ENCODE assay signal across 21 mouse cellular contexts in the genomic region with DNA sequence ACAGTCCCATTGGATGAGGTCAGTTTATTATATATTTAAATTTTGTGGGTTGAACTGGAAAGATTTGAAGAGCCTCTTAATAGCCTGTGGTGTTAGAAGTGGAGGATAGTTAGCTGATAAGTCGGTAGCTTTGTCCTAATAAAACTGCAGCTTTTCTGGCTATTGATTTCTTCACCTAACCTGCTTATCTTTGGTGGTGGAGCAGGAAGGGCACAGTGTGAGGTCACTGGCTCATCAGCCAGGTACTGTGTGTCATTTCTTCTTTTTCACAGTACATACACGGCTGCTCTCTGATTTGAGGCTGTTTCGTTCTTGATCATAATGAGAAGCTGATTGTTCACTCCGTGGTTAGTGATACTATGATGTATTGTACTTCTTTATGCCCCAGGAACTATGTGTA.
A peak's percentile ranks its signal among the peaks of the same experiment; 100 is the strongest.
DNase-seq lines count a peak whose midpoint lies in the region; ATAC-seq and TF ChIP-seq lines count a peak whose summit lies in the region.
"Had no signal": no experiment of that assay in that cellular context is flagged by ENCODE, and none has a peak within 500 bp of the region (broad histone marks: within the 10 kb centered on the region; RNA-seq: fewer than 3 reads in every experiment).

No protein-coding gene starts in this region.

- TF ChIP-seq EP300 in liver, postnatal 0 days (IDR thresholded peaks at IDR 0.05; ENCODE audit: low read depth), result no peak
- no peak for TF ChIP-seq EP300 in CH12.LX (IDR thresholded peaks at IDR 0.05; ENCODE audit: low read length)

- in situ Hi-C loops in CH12.LX (cut with MboI; ENCODE audit: low pct_ligation_motif_present, low pct_unique_long_range_greater_than_20kb, low sequenced_read_pairs), result no loop called here

- TF ChIP-seq CTCF in liver, adult 2 months (IDR thresholded peaks at IDR 0.05; ENCODE audit: low read depth, low read length), result no peak
- TF ChIP-seq CTCF in liver, postnatal 0 days (IDR thresholded peaks at IDR 0.05; ENCODE audit: low read depth), result no peak
- TF ChIP-seq CTCF in CH12.LX (conservative IDR thresholded peaks at IDR 0.05 in 1 of 2, IDR thresholded peaks at IDR 0.05 in 1 of 2; ENCODE audit: low read depth in 2 of 2, low read length in 2 of 2), result no peak

- peaks cover 14% of the 10 kb centered on the region; the same call in 1 of the 2 replicates for H3K4me1 ChIP-seq in liver, adult 2 months (ENCODE audit: control insufficient read depth, insufficient read depth, low read length)
- peaks cover 23% of the 10 kb centered on the region for H3K4me1 ChIP-seq in liver, embryonic 11.5 days (replicated peaks; ENCODE audit: control insufficient read depth, insufficient read depth, low read length)
- no peaks in the 10 kb centered on the region for H3K4me1 ChIP-seq in liver, postnatal 0 days (ENCODE audit: insufficient read depth)
- peaks cover 0 to 36% of the 10 kb centered on the region in 2 experiments; a peak in 3 of 4 replicates for H3K4me1 ChIP-seq in CH12.LX (ENCODE audit: control insufficient read depth in 1 of 2, insufficient read depth in 2 of 2)
- H3K4me1 ChIP-seq: embryonic facial prominence, embryonic 10.5 days; embryonic facial prominence, embryonic 12.5 days; forebrain, embryonic 13.5 days; forebrain, embryonic 15.5 days had no signal

- peaks cover 13% of the 10 kb centered on the region; the same call in 1 of the 2 replicates for H3K79me2 ChIP-seq in liver, adult 2 months (ENCODE audit: control insufficient read depth, insufficient read depth, low read length)
- H3K79me2 ChIP-seq in CH12.LX (replicated peaks; ENCODE audit: control insufficient read depth, extremely low read depth, insufficient read depth, poor library complexity, severe bottlenecking), result peaks cover 25% of the 10 kb centered on the region

- WGBS in liver, adult 2 months, result 24% methylated on average over 4 of the region's 4 CpGs
- WGBS in liver, embryonic 11.5 days, result 68% methylated on average over 4 of the region's 4 CpGs
- 51% methylated on average over 4 of the region's 4 CpGs for WGBS in liver, postnatal 0 days (ENCODE audit: insufficient replicate concordance)

- TF ChIP-seq POLR2A in liver, adult 2 months (IDR thresholded peaks at IDR 0.05; ENCODE audit: extremely low read depth, insufficient read depth, low read length), result no peak
- TF ChIP-seq POLR2A in CH12.LX (IDR thresholded peaks at IDR 0.05; ENCODE audit: low read depth, low read length), result no peak

- H3K4me3 ChIP-seq in liver, adult 2 months (ENCODE audit: insufficient read depth, low read depth, low read length), result no peak overlapping the region
- no peak overlapping the region for H3K4me3 ChIP-seq in liver, embryonic 11.5 days (ENCODE audit: low read depth, low read length)
- no peak overlapping the region for H3K4me3 ChIP-seq in liver, postnatal 0 days (ENCODE audit: low read depth, low read length)
- H3K4me3 ChIP-seq in CH12.LX (replicated peaks in 1 of 3; ENCODE audit: low read depth in 2 of 3, low read length in 2 of 3, poor library complexity in 1 of 3), result no peak overlapping the region
- H3K4me3 ChIP-seq: embryonic facial prominence, embryonic 10.5 days; embryonic facial prominence, embryonic 12.5 days; forebrain, embryonic 13.5 days; forebrain, embryonic 15.5 days had no signal

- ATAC-seq in liver, embryonic 11.5 days (replicated peaks; ENCODE audit: low FRiP score), result no peak
- peak; percentile 49 for ATAC-seq in liver, postnatal 0 days
- ATAC-seq: CD4-positive, CD25-positive, alpha-beta regulatory T cell, adult 4 months; forebrain, embryonic 13.5 days; forebrain, embryonic 15.5 days; forebrain, postnatal 0 days had no signal

- no peak overlapping the region for H3K27ac ChIP-seq in liver, adult 2 months (replicated peaks; ENCODE audit: insufficient read depth, low read depth, low read length)
- H3K27ac ChIP-seq in liver, embryonic 11.5 days (ENCODE audit: low read depth, low read length), result no peak overlapping the region
- 0 out of 2 replicates have a peak overlapping the region, but pooled peaks have one; percentile 7 for H3K27ac ChIP-seq in liver, postnatal 0 days (ENCODE audit: low read depth)
- H3K27ac ChIP-seq in CH12.LX (ENCODE audit: insufficient read depth, low read depth), result no peak overlapping the region
- H3K27ac ChIP-seq: embryonic facial prominence, embryonic 10.5 days; embryonic facial prominence, embryonic 12.5 days; forebrain, embryonic 13.5 days; forebrain, embryonic 15.5 days had no signal

- no peak overlapping the region for H3K4me2 ChIP-seq in liver, embryonic 11.5 days
- H3K4me2 ChIP-seq in liver, postnatal 0 days (ENCODE audit: low read depth, low read length), result 0 out of 2 replicates have a peak overlapping the region, but pooled peaks have one; percentile 4
- H3K4me2 ChIP-seq in CH12.LX (ENCODE audit: insufficient read depth, low read depth, poor library complexity, severe bottlenecking), result no peak overlapping the region
- H3K4me2 ChIP-seq: embryonic facial prominence, embryonic 12.5 days; forebrain, embryonic 13.5 days; forebrain, embryonic 15.5 days had no signal

- no peak overlapping the region for H3K9ac ChIP-seq in liver, adult 2 months (ENCODE audit: low read depth, low read length)
- no peak overlapping the region for H3K9ac ChIP-seq in liver, embryonic 11.5 days (ENCODE audit: low read depth, low read length)
- H3K9ac ChIP-seq in liver, postnatal 0 days (replicated peaks), result no peak overlapping the region
- no peak overlapping the region for H3K9ac ChIP-seq in CH12.LX (ENCODE audit: insufficient read depth, low read depth)
- H3K9ac ChIP-seq: embryonic facial prominence, embryonic 12.5 days; forebrain, embryonic 13.5 days; forebrain, embryonic 15.5 days; forebrain, postnatal 0 days had no signal

- no peak for TF ChIP-seq RAD21 in CH12.LX (IDR thresholded peaks at IDR 0.05; ENCODE audit: low read depth, low read length)

- no peaks in the 10 kb centered on the region for H3K36me3 ChIP-seq in liver, adult 2 months (ENCODE audit: control insufficient read depth, insufficient read depth, low read length)
- H3K36me3 ChIP-seq in liver, embryonic 11.5 days (ENCODE audit: control insufficient read depth, insufficient read depth, low read length), result no peaks in the 10 kb centered on the region
- no peaks in the 10 kb centered on the region for H3K36me3 ChIP-seq in liver, postnatal 0 days (replicated peaks; ENCODE audit: insufficient read depth, low read length)
- H3K36me3 ChIP-seq in CH12.LX (replicated peaks in 1 of 2; ENCODE audit: control insufficient read depth in 1 of 2, insufficient read depth in 1 of 2, low read length in 1 of 2), result peaks cover 5 to 45% of the 10 kb centered on the region in 2 experiments
- H3K36me3 ChIP-seq: embryonic facial prominence, embryonic 10.5 days; embryonic facial prominence, embryonic 12.5 days; forebrain, embryonic 15.5 days had no signal

- dilution Hi-C loops in CH12.LX (cut with MboI; ENCODE audit: extremely low pct_ligation_motif_present, extremely low pct_unique_long_range_greater_than_20kb, low sequenced_read_pairs), result no loop called here

- H3K9me3 ChIP-seq in liver, embryonic 11.5 days (ENCODE audit: control insufficient read depth, low read length), result no peaks in the 10 kb centered on the region
- H3K9me3 ChIP-seq in liver, postnatal 0 days (ENCODE audit: low read length), result no peaks in the 10 kb centered on the region
- H3K9me3 ChIP-seq in CH12.LX (replicated peaks; ENCODE audit: low read length), result no peaks in the 10 kb centered on the region
- H3K9me3 ChIP-seq: embryonic facial prominence, embryonic 10.5 days; embryonic facial prominence, embryonic 12.5 days; forebrain, embryonic 13.5 days; forebrain, embryonic 15.5 days had no signal

- peak; percentile 84 for DNase-seq in liver, adult 2 months (ENCODE audit: extremely low read depth, low read depth, low spot score)
- no peak for DNase-seq in liver, embryonic 11.5 days (ENCODE audit: low spot score)
- no peak for DNase-seq in liver, postnatal 0 days
- DNase-seq in liver, result no peak
- DNase-seq in CH12.LX (ENCODE audit: extremely low read depth), result peak; percentile 33
- DNase-seq in cerebellum, adult 18-20 months, result no peak
- DNase-seq: adrenal gland, adult 2 months; adrenal gland, postnatal 10 days; adrenal gland, postnatal 25 days; B cell, adult 2 months; cerebellum, adult 11 months; cerebellum, adult 2 months; cerebellum, adult 9-10 months; cerebellum, postnatal 10 days; cerebellum, postnatal 25 days; forebrain, postnatal 0 days had no signal

- H3K27me3 ChIP-seq in liver, adult 2 months (ENCODE audit: control insufficient read depth, insufficient read depth, low read length), result no peaks in the 10 kb centered on the region
- no peaks in the 10 kb centered on the region for H3K27me3 ChIP-seq in liver, embryonic 11.5 days (replicated peaks; ENCODE audit: control insufficient read depth, insufficient read depth, low read length)
- H3K27me3 ChIP-seq in liver, postnatal 0 days (ENCODE audit: insufficient read depth, low read length), result no peaks in the 10 kb centered on the region
- H3K27me3 ChIP-seq in CH12.LX (replicated peaks), result no peaks in the 10 kb centered on the region
- H3K27me3 ChIP-seq: embryonic facial prominence, embryonic 12.5 days; forebrain, embryonic 13.5 days; forebrain, embryonic 15.5 days had no signal

TF ChIP-seq in CH12.LX, 34 proteins besides CTCF, POLR2A, EP300 and RAD21:
- TF ChIP-seq USF2 (conservative IDR thresholded peaks at IDR 0.05; ENCODE audit: low read depth, low read length), result no peak
- TF ChIP-seq GABPA (IDR thresholded peaks at IDR 0.05; ENCODE audit: insufficient replicate concordance, low read depth, low read length), result no peak
- TF ChIP-seq TBP (conservative IDR thresholded peaks at IDR 0.05; ENCODE audit: low read depth, low read length), result no peak
- no peak for TF ChIP-seq PAX5 (IDR thresholded peaks at IDR 0.05; ENCODE audit: low read length)
- no peak for TF ChIP-seq E2F4 (IDR thresholded peaks at IDR 0.05; ENCODE audit: insufficient replicate concordance, low read depth, low read length)
- TF ChIP-seq SMC3 (IDR thresholded peaks at IDR 0.05; ENCODE audit: low read depth, low read length), result no peak
- no peak for TF ChIP-seq ZKSCAN1 (IDR thresholded peaks at IDR 0.05; ENCODE audit: borderline replicate concordance, low read depth, low read length)
- no peak for TF ChIP-seq IRF4 (IDR thresholded peaks at IDR 0.05; ENCODE audit: low read depth, low read length)
- no peak for TF ChIP-seq POLR2AphosphoS2 (IDR thresholded peaks at IDR 0.05; ENCODE audit: low read depth, low read length)
- TF ChIP-seq TCF12 (IDR thresholded peaks at IDR 0.05; ENCODE audit: low read depth, low read length), result no peak
- TF ChIP-seq CHD2 (IDR thresholded peaks at IDR 0.05; ENCODE audit: low read length), result no peak
- no peak for TF ChIP-seq KAT2A (IDR thresholded peaks at IDR 0.05; ENCODE audit: insufficient replicate concordance, low read length)
- no peak for TF ChIP-seq MAFK (IDR thresholded peaks at IDR 0.05; ENCODE audit: insufficient replicate concordance, low read length)
- TF ChIP-seq ELF1 (IDR thresholded peaks at IDR 0.05; ENCODE audit: low read depth, low read length), result no peak
- no peak for TF ChIP-seq MXI1 (IDR thresholded peaks at IDR 0.05; ENCODE audit: low read depth, low read length)
- TF ChIP-seq NRF1 (IDR thresholded peaks at IDR 0.05; ENCODE audit: low read depth, low read length), result no peak

Comparison
In these comparisons a context has a peak if more than half of its experiments do, and no peak if none do; other contexts are left out.
1. DNase-seq: peak in liver, adult 2 months (single experiment) and CH12.LX (single experiment); none in liver, embryonic 11.5 days (single experiment), liver, postnatal 0 days (single experiment), liver (single experiment) and cerebellum, adult 18-20 months (0 of 2).